Mouse (Mus musculus): ENCODE data around the gene Olfr1390.
"Not testable (repeated sequence)": the region's sequence is repeated elsewhere in the genome, so short reads cannot be mapped to it uniquely, and the experiment has no call there.

Olfr1390 gene

DNA sequence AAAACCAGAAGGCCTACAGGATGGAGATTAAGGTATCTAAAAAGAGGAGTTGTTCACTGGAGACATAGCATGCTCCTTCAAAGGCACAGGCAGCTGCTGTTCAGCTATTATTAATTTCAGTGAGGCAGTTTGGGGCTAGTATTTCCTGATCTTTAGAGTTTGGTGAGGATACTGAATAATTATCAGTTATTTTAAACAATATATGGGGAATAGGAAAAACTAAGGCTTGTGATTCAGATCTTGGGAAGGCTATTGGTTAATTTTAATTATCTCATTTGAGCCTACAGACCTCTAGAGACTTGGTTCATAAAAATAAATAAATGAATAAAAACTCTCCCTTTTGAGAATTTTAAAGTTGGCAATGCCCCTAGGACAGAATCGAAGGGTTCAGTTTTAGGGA, at the start of gene Olfr1390:
TSS of gene Olfr1390 (plus strand) at position 301 of the 400 bp plus-strand sequence.
- DNase-seq (ENCODE audit: low spot score) = no peak

DNA sequence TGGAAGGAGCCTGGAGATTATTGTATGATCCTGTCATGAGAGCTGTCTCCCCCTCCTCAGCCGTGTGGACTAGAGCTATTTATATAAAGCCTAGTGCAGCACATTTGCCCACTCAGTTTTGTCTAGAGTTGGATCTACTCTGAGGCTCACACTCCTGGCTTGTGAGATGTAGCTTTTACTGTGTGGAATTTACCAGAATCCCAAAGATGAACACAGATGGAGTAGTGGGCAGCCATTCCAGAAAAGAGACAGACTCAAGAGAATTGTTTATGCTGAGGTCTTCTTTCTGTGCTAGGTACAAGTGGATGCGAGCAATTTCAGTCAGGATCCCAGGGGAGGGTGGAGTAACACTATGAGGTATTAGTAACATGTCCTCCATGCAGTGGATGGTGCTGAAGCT, 47.7 kb upstream of the Olfr1390 start:
- DNase-seq (ENCODE audit: low spot score) = no peak

- DNase-seq (ENCODE audit: low spot score) = no peak
These were observed 42.2 kb upstream of the Olfr1390 start for GRCm38 (mm10) chr11:49292777-49293176.

- no peak for DNase-seq (ENCODE audit: low spot score)
These were observed 30.5 kb upstream of the Olfr1390 start, which contains the start of gene Olfr10 for GRCm38 (mm10) chr11:49304441-49304840. Olfr10 (plus strand) TSS chr11:49304741.

- DNase-seq (ENCODE audit: low spot score) = not testable (repeated sequence)
These were observed 26.4 kb upstream of the Olfr1390 start for GRCm38 (mm10) chr11:49308547-49308946.

GRCm38 (mm10) chr11:49322442-49322841, 12.5 kb upstream of the Olfr1390 start, which contains the start of gene Olfr1391:
Olfr1391 (plus strand) TSS chr11:49322742.
- no peak for DNase-seq (ENCODE audit: low spot score)

GRCm38 (mm10) chr11:49326726-49327125, 8.3 kb upstream of the Olfr1390 start:
- DNase-seq (ENCODE audit: low spot score) = no peak

- DNase-seq (ENCODE audit: low spot score) = no peak
These were observed 5.3 kb upstream of the Olfr1390 start for GRCm38 (mm10) chr11:49329686-49330085.

GRCm38 (mm10) chr11:49337150-49337832, 2.3 kb downstream of the Olfr1390 start:
- no peak for DNase-seq (ENCODE audit: low spot score)

- no peak for DNase-seq (ENCODE audit: low spot score)
These were observed 48.1 kb downstream of the Olfr1390 start for GRCm38 (mm10) chr11:49383133-49383532.

GRCm38 (mm10) chr11:49386118-49386517, 51.1 kb downstream of the Olfr1390 start:
- DNase-seq (ENCODE audit: low spot score) = not testable (repeated sequence)
